Mouse (Mus musculus): ENCODE measurements around the gene H2-K1.
"Not testable (repeated sequence)": the region's sequence is repeated elsewhere in the genome, so short reads cannot be mapped to it uniquely, and the experiment has no call there.

The H2-K1 gene

DNA sequence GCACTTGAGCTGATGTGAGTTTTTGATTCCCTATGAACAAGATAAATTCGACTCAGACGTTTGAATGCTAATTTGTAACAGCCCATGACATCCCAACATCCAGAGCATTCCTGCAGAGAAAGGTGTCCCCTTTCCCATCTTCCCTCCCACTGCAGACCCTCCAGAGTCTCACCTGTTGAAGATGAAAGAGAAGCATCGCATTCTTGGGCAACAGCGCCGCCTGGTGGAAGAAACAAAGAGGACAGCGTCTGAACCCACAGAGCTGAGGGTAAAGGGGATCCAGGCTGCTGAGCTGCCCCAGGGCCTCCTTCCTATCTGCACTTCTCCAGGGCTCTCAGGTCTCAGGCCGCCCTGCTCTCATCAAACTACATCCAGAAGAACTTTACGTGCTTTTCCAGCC is 18.0 kb downstream of the H2-K1 start:
- DNase-seq (ENCODE audit: low spot score), result not testable (repeated sequence)

DNA sequence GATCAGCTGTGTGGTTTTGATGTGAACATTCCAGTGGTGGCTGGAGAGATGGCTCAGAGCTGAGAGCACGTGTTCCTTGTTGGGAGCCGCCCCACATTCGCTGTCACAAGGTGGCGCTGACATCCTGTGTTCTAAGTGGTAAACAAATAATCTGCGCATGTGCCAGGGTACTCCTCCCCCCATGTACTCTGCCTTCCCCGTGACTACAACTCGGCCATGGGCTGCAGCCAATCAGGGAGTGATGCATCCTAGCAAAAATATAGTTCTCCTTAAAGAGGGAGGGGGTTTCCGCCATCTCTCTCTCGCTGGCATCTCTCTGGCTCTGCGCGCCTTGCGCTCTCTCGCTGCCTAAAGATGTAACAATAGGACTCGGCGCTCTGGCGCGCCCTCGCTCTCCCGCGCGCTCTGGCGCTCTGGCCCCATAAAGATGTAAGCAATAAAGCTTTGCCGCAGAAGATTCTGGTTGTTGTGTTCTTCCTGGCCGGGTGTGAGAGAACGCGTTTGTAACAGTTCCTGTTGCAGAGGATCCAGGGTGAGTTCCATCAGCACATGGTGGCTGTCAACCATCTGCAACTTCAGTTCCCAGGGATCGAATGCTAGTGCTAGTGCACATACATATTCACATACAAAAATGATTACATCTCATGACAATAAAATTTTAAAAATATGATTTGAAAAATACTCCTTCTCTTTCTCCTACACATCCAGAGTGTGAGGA is 18.8 kb downstream of the H2-K1 start:
- not testable (repeated sequence) for DNase-seq (ENCODE audit: low spot score)

DNA sequence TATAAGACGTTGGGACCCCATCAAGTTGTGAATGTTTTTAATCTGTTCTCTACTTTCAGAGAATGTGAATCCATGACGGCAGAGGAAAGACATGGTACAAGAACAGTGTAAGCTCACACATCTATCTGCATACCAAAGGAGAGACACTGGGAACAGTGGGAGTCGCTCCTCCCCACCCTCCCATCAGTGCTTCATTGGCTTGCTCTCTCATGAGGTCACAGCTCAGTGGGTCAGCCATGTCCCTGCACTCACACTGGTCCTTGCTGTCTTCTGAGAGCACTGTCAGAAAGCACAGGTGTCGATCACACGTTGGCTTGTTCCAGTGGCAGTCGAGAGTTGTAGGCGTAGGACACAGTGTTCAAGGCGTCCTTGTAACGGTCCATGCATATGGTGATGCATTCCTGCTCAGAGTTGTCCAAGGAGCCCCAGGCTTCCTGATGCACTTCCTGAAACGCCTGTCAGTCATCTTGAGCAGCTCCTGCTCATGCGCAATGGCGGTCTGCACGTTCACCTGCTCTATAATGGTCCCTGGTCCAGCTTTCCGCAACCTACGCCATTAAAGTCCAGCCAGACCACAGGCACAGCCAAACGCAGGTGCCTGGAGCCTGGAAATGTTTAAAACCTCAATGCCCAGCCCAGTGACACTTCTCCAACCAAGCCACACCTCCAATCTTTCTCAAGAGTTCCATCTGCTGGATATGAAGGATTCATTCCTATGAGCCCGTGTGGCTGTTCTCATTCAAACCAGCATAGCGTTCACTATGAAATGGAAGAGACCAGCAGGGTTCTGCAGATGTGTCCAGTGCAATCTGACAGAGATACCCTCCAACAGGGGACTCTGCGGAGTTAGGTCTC is 19.7 kb downstream of the H2-K1 start:
- DNase-seq (ENCODE audit: low spot score), result no peak

DNA sequence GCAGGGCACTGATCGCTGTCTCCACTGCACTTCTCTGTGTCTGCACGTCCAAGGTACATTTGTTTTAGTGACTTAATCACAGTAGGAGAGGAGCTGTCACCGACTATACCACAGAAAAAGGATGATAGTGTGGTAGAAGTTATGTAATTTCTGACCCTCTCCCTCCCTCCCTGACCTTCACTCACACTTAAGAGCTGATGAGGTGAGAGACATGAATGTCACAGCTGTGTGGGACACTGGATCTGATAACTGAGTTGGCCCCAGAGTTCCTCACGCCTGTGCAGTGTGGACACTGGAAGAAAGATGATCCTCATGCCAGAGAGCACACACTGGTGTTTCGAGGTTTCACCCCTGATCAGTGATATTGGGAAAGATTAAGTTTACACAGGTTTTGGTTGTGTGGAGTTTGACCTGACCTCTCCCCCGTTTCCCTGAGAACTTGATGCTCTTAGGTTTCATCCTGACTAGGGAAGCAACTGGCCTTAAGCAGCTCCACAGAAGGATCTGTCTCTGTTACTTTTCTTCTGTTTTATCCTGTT is 20.6 kb downstream of the H2-K1 start:
- no peak for DNase-seq (ENCODE audit: low spot score)

DNA sequence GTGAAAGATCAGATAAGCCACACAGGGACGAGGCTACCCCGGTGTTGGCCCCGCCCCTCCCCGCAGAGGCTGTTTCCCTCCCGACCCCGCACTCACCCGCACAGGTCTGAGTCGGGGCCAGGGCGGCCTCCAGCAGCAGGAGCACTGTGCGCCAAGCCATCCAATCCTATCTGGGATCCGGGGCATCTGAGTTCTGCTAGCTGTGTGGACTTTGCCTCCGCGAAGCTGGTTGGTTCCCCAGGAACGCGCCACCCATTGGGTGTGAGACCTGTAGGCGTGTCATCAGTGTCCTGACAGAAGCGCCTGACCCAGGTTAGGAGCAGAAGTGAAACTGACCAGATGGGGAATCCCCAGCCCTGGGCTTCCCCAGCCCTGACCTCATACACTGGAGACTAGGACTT is 21.5 kb downstream of the H2-K1 start:
- DNase-seq (ENCODE audit: low spot score), result no peak

DNA sequence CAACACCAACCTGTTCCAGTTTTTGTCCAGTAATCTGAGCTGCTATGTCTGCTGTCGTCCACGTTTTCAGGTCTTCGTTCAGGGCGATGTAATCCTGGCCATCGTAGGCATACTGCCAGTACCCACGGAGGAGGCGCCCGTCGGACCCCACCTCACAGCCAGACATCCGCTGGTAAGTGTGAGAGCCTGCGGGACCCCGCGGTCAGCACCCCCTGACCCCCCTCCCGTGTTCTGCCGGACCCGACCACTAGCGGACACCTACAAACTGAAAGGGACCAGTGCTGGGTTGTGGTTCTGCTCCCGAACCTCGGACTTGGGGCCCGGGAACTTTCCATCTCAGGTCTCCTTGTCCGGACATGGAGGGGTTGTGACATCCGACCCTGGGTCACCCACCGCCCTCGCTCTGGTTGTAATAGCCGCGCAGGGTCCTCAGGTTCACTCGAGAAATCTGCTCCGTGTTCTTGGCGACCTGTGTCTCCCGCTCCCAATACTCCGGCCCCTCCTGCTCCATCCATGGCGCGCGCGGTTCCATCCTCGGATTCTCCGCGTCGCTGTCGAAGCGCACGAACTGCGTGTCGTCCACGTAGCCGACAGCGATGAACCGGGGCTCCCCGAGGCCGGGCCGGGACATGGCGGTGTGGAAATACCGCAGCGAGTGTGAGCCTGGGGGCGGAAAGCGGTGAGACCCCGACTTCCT is 22.1 kb downstream of the H2-K1 start:
- DNase-seq (ENCODE audit: low spot score), result no peak

DNA sequence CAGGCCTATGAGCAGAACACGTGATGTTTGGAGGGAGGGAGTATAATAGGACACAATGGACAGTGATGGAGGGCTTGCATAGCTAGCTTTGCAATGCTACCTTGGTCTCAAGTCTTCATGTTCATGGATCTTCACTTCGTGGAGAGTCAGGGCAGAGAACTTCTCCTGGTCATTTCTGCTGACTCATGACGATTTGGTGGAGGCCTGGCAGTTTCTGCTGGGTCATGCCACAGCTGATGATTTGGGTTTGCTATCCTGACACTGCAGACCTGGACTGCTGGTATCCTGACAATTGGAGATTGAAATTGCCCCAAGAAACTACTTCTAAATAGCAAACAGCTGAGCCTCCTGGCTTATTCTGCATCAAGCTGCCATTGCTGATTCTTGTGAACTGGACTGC is 26.6 kb downstream of the H2-K1 start:
- no peak for DNase-seq (ENCODE audit: low spot score)

DNA sequence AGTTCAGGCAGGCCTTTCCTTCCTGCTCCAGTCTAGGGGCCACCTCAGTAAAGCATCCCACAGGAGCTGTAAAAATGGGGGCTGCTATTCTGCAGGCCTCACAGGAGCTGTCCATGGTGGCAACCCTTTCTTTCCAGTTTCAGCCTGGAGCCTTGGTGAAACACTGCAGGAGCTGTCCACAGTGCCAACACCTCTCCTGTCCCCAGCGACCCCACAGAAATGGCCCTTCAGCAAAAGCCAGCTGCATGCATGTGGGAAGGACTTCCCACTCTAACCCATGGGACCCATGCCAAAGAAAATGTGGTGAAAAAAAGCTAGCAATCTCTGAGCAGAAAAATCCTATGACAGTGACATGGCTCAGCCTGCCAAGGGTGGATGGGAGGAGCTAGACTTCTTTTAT is 27.5 kb downstream of the H2-K1 start:
- no peak for DNase-seq (ENCODE audit: low spot score)

DNA sequence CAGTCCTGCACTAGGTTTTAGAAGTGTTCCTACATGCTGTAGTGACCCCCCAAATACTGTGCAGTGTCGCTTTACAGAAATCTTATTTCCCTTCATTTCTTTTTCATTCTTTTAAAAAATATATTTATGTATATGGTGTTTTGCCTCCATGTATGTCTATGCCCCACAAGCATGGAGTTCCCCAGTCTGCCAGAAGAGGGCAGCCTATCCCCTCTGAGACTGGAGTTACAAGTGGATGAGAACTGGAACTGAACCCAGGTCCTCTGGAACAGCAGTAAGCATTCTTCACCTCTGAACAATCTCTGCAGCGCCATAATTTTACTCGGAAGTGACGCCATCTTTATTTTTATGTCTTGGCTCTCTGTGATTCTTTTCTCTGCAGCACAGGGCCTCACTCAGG is 30.8 kb downstream of the H2-K1 start:
- DNase-seq (ENCODE audit: low spot score), result no peak

DNA sequence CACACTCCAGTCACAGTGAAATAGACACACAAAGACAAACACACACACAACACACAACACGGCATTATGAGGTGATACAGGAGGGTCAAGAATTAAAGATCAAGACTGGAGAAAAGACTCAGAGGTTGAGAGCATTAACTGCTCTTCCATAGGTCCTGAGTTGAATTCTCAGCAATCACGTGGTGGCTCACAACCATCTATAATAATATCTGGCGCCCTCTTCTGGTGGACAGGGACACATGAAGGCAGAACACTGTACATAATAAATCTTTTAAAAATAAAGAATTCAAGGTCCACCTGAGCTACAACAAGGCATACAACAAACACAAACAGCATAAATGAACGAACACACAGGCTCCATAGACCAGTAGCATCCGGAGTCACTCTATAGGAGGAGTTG is 31.2 kb downstream of the H2-K1 start:
- no peak for DNase-seq (ENCODE audit: low spot score)

DNA sequence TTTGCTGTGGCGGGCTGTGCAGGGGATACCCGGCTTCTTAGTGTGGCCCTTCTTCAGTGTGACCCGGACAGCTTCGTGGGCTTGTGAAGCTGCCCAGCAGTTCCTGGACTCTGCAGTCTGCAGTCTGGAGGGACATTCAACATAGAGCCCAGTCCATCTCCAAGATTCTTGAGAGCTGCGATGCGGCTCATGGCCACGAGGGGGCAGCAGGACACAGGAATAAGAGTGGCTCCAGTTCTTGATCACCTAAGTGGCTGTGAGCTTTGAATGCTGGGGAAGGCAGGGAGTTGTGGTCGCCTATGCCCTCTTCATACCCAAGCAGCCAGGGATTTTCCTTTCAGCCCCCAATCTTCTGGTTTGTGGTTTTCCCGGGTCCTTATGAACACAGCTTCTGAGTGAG is 31.7 kb downstream of the H2-K1 start:
- no peak for DNase-seq (ENCODE audit: low spot score)

DNA sequence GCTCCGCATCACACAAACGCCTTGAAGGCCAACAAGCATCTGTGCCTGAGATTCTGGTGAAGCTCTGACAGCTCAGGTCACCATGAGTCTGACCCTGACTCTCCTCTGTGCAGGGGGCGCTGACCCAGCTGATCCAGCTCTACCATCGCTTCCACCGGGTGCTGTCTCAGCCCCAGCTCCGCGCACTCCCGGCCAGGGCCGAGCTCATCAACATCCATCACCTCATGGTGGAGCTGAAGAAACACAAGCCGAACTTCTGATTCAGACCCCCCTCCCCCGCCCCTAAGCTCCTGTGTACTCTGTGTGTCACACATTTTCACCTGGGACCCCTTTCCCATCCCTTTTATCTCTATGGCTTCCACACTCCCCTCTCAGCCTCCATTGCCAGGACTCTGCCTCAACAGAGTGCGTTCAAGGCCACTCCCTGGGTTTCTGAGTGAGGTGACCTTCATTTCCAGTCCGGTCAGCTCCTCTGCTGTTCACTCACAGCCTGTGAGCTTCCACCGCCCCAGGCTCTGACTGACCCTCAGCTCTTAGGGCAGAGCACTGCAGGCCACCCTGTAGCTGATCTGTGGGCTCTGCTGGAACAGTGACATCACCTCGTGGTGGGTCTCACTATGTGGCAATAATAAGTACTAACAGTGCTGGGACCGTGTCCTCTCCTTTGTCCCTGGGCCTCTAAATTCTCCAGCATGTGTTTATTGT is 34.1 kb downstream of the H2-K1 start:
- no peak for DNase-seq (ENCODE audit: low spot score)

DNA sequence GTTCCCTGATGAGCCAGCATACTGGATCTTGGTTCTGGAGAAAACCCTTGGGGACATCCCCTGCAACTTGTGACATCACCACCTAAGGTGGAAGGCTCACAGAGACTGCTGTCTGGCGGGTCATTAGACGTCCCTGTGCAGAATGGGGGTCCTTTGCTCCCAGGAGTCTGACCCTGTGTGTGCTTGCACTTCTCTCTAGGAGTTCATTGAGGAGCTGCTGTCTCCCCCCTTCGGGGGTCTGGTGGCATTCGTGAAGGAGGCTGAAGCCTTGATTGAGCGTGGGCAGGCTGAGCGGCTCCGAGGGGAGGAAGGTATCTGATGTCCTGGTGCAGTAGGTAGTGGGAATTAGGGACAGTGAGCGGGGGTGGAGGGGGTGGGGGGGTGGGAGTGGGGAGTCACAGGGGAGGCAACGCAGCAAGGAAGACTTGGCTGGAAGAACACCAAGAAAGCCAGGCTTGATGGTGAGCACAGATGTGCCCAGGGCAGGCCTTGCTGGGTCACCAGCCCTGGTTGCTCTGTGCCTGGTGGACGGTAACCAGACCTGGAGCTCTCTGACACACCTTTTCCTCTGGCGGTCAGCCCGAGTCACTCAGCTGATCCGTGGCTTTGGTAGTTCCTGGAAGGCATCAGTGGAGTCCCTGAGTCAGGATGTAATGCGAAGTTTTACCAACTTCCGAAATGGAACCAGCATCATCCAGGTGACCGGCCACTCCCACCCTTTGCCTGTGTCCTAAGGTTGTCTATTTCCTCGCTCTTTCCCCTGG is 34.9 kb downstream of the H2-K1 start:
- no peak for DNase-seq (ENCODE audit: low spot score)

DNA sequence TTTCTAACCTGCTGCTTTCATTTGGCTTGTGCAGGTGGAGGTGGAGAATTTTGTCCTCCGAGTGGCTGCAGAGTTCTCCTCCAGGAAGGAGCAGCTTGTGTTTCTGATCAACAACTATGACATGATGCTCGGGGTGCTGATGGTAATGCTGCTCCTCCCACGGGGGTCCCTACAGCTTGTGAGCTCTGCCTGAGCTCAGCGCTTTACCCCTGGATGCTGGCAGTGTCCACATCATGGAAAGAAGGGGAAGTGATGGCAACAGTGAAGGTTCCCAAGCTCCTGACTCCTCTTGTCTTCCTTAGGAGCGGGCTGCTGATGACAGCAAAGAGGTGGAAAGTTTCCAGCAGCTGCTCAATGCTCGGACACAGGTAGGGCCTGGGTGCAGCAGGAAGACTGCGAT is 37.3 kb downstream of the H2-K1 start:
- DNase-seq (ENCODE audit: low spot score), result no peak

DNA sequence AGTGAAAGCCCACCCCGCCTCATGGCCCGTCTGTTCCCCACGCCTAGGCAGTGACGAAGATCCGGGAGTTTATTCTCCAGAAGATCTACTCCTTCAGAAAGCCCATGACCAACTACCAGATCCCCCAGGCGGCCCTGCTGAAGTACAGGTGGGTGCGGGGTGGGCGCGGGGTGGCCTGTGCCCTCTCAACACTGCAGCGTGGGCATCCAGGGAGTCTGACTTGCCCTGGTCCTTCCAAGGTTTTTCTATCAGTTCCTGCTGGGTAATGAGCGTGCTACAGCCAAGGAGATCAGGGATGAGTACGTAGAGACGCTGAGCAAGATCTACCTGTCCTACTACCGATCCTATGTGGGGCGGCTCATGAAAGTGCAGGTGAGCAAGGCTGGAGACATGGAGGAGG is 40.2 kb downstream of the H2-K1 start:
- DNase-seq (ENCODE audit: low spot score), result no peak

DNA sequence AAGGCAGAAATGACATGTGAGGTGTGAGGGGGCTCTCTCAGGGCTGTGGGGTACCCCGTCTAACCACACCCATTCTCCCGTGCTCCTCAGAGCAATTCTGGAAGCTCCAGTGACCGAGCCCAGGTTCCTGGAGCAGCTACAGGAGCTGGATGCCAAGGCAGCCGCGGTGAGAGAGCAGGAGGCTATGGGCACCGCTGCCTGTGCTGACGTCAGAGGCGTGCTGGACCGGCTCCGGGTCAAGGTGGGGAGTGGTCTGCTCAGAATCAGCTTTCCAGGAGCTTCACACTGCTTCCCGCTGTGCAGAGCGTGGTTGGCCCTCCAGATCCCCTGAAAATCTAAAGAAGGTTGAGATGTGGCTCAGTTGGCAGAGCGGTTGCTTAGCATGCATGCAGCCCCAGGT is 41.0 kb downstream of the H2-K1 start:
- DNase-seq (ENCODE audit: low spot score), result no peak

DNA sequence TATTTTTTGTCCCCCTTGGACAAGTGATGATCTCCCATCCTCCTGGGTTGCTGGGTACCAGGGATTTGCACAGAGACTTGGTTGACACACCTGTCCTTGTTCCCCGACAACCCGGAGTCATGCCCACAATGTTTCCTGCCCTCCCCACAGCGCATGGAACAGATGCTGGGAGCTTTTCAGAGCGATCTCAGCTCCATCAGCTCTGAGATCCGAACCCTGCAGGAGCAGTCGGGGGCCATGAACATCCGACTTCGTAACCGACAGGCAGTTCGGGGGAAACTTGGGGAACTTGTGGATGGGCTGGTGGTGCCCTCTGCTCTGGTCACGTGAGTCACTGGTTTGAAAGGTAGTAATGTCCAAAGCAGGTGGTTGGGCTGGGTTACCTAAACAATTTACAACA is 41.7 kb downstream of the H2-K1 start:
- DNase-seq (ENCODE audit: low spot score), result no peak

DNA sequence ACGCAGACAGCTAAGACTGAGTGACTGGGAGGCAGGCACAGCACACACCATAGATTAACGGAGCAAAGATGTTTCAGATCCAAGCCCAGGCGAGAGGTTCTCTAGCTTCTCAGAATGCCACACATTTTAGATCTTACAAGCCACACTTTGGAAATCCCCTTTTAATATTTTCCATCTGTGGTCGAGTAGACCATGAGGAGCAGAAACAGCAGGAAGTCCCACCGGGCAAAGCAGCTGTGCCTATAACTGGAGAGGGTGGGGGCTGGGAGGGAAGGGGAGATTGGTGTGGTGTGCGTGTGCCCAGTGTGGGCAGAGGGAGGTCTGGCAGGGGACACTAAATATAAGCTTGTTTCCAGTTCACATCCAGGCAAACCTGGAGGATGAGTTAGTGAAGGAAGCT is 42.7 kb downstream of the H2-K1 start:
- DNase-seq (ENCODE audit: low spot score), result no peak

DNA sequence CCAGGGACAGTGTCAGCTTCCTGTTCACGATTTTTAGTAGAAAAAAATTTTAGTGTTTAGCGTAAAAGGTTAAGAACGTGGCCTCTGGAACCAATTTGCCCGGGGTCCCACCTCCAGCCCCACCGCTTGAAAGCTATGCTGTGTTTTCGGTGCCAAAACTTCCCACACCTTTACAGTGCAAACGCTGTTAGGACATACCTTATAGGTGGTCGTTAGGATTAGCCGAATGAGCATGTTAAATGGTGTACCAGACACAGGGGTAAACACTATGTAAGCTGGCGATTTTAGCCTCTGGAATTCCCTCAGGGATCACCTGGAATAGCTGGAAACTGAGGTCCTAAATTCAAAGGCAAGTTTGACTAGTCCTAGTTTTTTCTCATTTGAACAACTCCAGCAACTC is 43.8 kb downstream of the H2-K1 start:
- no peak for DNase-seq (ENCODE audit: low spot score)

DNA sequence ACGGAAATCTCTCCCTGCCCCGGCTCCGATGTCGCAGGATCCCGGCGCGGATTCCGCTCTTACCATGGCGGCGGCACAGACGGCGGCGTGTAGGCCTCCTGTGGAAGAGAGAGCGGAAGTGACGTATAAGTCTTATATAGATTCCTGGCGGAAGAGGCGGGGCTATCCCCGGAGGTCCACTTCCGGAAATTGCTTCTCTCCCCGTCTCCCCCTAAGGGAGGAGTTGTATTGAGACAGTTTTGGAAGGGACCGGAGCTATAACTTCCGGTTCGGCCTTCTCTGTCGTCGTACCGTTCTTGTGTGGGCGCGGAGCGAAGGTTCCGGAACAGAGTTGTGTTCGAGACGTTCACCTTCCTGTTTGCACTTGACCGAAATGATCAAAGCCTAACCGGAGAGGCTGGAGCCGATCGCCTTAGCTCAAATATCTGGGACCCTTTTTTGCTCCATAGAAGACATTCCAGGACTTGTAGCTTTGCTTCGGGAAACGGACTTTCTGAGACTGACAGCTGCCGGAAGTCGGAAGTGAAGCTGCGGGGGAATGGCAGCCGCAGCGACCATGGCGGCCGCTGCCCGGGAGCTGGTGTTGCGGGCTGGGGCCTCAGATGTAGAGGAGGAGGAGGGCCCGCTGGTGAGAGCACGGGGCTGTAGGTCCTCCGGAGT is 44.5 kb downstream of the H2-K1 start, which contains the start of the genes Vps52 and Rps18:
TSS of gene Vps52 (plus strand) at position 258 of the 660 bp plus-strand sequence.
TSS of gene Rps18 (minus strand) at position 447 of the 660 bp plus-strand sequence.
- peak; percentile 92 for DNase-seq (ENCODE audit: low spot score)
